In genomic region chr11:107919852-107920508, GRCm38 (mm10) we compare ENCODE assay signal across 11 mouse cellular contexts. TPM values are rescaled to one million over a fixed set of nuclear protein-coding genes. Genes with fewer than 3 reads are reported as not detected.
DNase-seq lines count a peak whose midpoint lies in the region; ATAC-seq lines count a peak whose summit lies in the region.
"Had no signal": no experiment of that assay in that cellular context is flagged by ENCODE, and none has a peak within 500 bp of the region (broad histone marks: within the 10 kb centered on the region; RNA-seq: fewer than 3 reads in every experiment).

No protein-coding gene starts in this region.

- H3K27ac ChIP-seq in kidney, embryonic 15.5 days = no peak overlapping the region
- no peak overlapping the region for H3K27ac ChIP-seq in limb, embryonic 11.5 days (replicated peaks; ENCODE audit: low read depth, low read length)
- H3K27ac ChIP-seq in forebrain, embryonic 12.5 days = no peak overlapping the region
- H3K27ac ChIP-seq: lung, embryonic 15.5 days had no signal

- no peaks in the 10 kb centered on the region for H3K9me3 ChIP-seq in kidney, embryonic 15.5 days (replicated peaks)
- no peaks in the 10 kb centered on the region for H3K9me3 ChIP-seq in limb, embryonic 11.5 days (ENCODE audit: control insufficient read depth, low read length)
- H3K9me3 ChIP-seq in forebrain, embryonic 12.5 days = no peaks in the 10 kb centered on the region
- H3K9me3 ChIP-seq: lung, embryonic 15.5 days had no signal

- peaks cover 30% of the 10 kb centered on the region for H3K27me3 ChIP-seq in kidney, embryonic 15.5 days
- H3K27me3 ChIP-seq in limb, embryonic 11.5 days (ENCODE audit: control insufficient read depth, insufficient read depth, low read length) = 0 out of 2 replicates have a peak, but pooled peaks cover 2% of the 10 kb centered on the region
- H3K27me3 ChIP-seq in forebrain, embryonic 12.5 days = peaks cover 21% of the 10 kb centered on the region

- H3K4me3 ChIP-seq in kidney, embryonic 15.5 days (replicated peaks) = no peak overlapping the region
- no peak overlapping the region for H3K4me3 ChIP-seq in limb, embryonic 11.5 days (ENCODE audit: low read depth, low read length)
- H3K4me3 ChIP-seq in forebrain, embryonic 12.5 days (replicated peaks) = no peak overlapping the region
- H3K4me3 ChIP-seq: lung, embryonic 15.5 days had no signal

- no peaks in the 10 kb centered on the region for H3K36me3 ChIP-seq in kidney, embryonic 15.5 days
- H3K36me3 ChIP-seq in limb, embryonic 11.5 days (ENCODE audit: control insufficient read depth, insufficient read depth, low read length) = no peaks in the 10 kb centered on the region
- no peaks in the 10 kb centered on the region for H3K36me3 ChIP-seq in forebrain, embryonic 12.5 days (replicated peaks)
- H3K36me3 ChIP-seq: lung, embryonic 15.5 days had no signal

- peak; percentile 27 for DNase-seq in kidney, postnatal 14 days
- peak; percentile 41 for DNase-seq in Muller cell, postnatal 12 days (ENCODE audit: inconsistent ontology term)
- DNase-seq in brain, adult 2 months (ENCODE audit: low read depth, low spot score) = peak; percentile 51
- DNase-seq in limb, embryonic 11.5 days (ENCODE audit: low spot score) = peak; percentile 72
- DNase-seq: gastrocnemius, postnatal 25 days had no signal

- no peak overlapping the region for H3K9ac ChIP-seq in kidney, embryonic 15.5 days
- no peak overlapping the region for H3K9ac ChIP-seq in limb, embryonic 11.5 days (ENCODE audit: low read length)
- H3K9ac ChIP-seq in forebrain, embryonic 12.5 days = no peak overlapping the region
- H3K9ac ChIP-seq: lung, embryonic 15.5 days had no signal

- no peak overlapping the region for H3K4me2 ChIP-seq in kidney, embryonic 15.5 days
- H3K4me2 ChIP-seq in limb, embryonic 11.5 days (ENCODE audit: low read depth, severe bottlenecking) = no peak overlapping the region
- H3K4me2 ChIP-seq in forebrain, embryonic 12.5 days = no peak overlapping the region
- H3K4me2 ChIP-seq: lung, embryonic 15.5 days had no signal

- H3K4me1 ChIP-seq in kidney, embryonic 15.5 days = peaks cover under 1% of the 10 kb centered on the region; the same call in 1 of the 2 replicates
- H3K4me1 ChIP-seq in limb, embryonic 11.5 days (ENCODE audit: control insufficient read depth, insufficient read depth, low read length) = no peaks in the 10 kb centered on the region
- H3K4me1 ChIP-seq in forebrain, embryonic 12.5 days = peaks cover 20% of the 10 kb centered on the region
- H3K4me1 ChIP-seq: lung, embryonic 15.5 days had no signal

- ATAC-seq in kidney, embryonic 15.5 days (replicated peaks; ENCODE audit: low FRiP score) = no peak
- no peak for ATAC-seq in limb, embryonic 11.5 days (ENCODE audit: insufficient number of reproducible peaks, low FRiP score, low TSS enrichment, low read depth)
- ATAC-seq in megakaryocyte, adult 5-6 weeks (ENCODE audit: poor library complexity, severe bottlenecking) = no peak
- no peak for ATAC-seq in forebrain, embryonic 12.5 days (ENCODE audit: low FRiP score)

- WGBS in kidney, embryonic 15.5 days = 46% methylated on average over 16 of the region's 16 CpGs
- 43% methylated on average over 16 of the region's 16 CpGs for WGBS in limb, embryonic 11.5 days
- WGBS in forebrain, embryonic 12.5 days = 45% methylated on average over 16 of the region's 16 CpGs

RNA-seq across cellular contexts. Expression of gene Cacng5, which starts 5.1 kb away (rescaled TPM):
- polyA plus RNA-seq in kidney, embryonic 15.5 days (2015; fragmentation: Nextera tagmentation; extraction: Ambion mirVana) = 0.35 and 1.2 TPM in 2 replicates
- polyA plus RNA-seq in limb, embryonic 11.5 days (2014; fragmentation: Nextera tagmentation; extraction: Ambion mirVana) = 0.07 and 0.14 TPM in 2 replicates
- total RNA-seq in megakaryocyte, adult 5-6 weeks (2015) = not detected in 2 replicates
- not detected in 2 replicates for total RNA-seq in megakaryocyte, adult 5-6 weeks (2017)
- polyA plus RNA-seq in forebrain, embryonic 12.5 days (2016; fragmentation: Nextera tagmentation; extraction: Ambion mirVana) = 1.0 and 1.3 TPM in 2 replicates
- total RNA-seq: neutrophil, adult 5-6 weeks had no signal
- polyA plus RNA-seq: kidney, embryonic 14.5 days had no signal
